Mouse (Mus musculus) olfactory bulb, adult 2 months (tissue): ENCODE data around the gene Synpo2l.

ENCODE experiments used
- CTCF ChIP-seq: fragments of 200-500 bp; IDR thresholded peaks from 2 replicates; pipeline ENCODE4 v1.5.1; 2012; ENCODE audit warnings: low read depth, mild to moderate bottlenecking, low read length, moderate library complexity; ENCODE audit not compliant: insufficient read depth
- POLR2A ChIP-seq: fragments of 200-500 bp; IDR thresholded peaks from 2 replicates; pipeline ENCODE4 v1.6.1; 2012; ENCODE audit warnings: mild to moderate bottlenecking, low read depth, low read length, moderate library complexity; ENCODE audit not compliant: insufficient read depth

- TF ChIP-seq CTCF (no peak), POLR2A (peak; percentile 66)
These were observed 34.7 kb upstream of the Synpo2l start, which contains the start of gene Chchd1 for GRCm38 (mm10) chr14:20702741-20703381.
